Comparison of ENCODE assay signal across 8 mouse cellular contexts in genomic region chr10:13429766-13430165, GRCm38 (mm10). TPM values are rescaled to one million over a fixed set of nuclear protein-coding genes. Genes with fewer than 3 reads are reported as not detected.
A peak's percentile ranks its signal among the peaks of the same experiment; 100 is the strongest.
DNase-seq lines count a peak whose midpoint lies in the region; ATAC-seq and TF ChIP-seq lines count a peak whose summit lies in the region.

No protein-coding gene starts in this region.

- no peak overlapping the region for H3K4me3 ChIP-seq in kidney, postnatal 0 days (replicated peaks; ENCODE audit: low read depth, low read length)
- no peak overlapping the region for H3K4me3 ChIP-seq in liver, postnatal 0 days (ENCODE audit: low read depth, low read length)

- no peak for TF ChIP-seq EP300 in liver, postnatal 0 days (IDR thresholded peaks at IDR 0.05; ENCODE audit: low read depth)

- H3K36me3 ChIP-seq in kidney, postnatal 0 days (ENCODE audit: insufficient read depth, low read length): no peaks in the 10 kb centered on the region
- no peaks in the 10 kb centered on the region for H3K36me3 ChIP-seq in liver, postnatal 0 days (replicated peaks; ENCODE audit: insufficient read depth, low read length)

- CTCF ChIA-PET in Patski (lab: Charles Lee): interaction anchor here (1.1 to 1.3 kb wide), 2 partner anchors 343 to 346 kb away, joined by 3 read pairs; no protein-coding TSS in a partner anchor

- no peak overlapping the region for H3K9ac ChIP-seq in kidney, postnatal 0 days (ENCODE audit: low read depth, low read length)
- no peak overlapping the region for H3K9ac ChIP-seq in liver, postnatal 0 days (replicated peaks)

- H3K4me1 ChIP-seq in kidney, postnatal 0 days (replicated peaks; ENCODE audit: insufficient read depth, low read length): peaks cover 6% of the 10 kb centered on the region; the same call in 1 of the 2 replicates
- H3K4me1 ChIP-seq in liver, postnatal 0 days (ENCODE audit: insufficient read depth): no peaks in the 10 kb centered on the region

- no peak for ATAC-seq in Patski
- ATAC-seq in kidney, postnatal 0 days (replicated peaks; ENCODE audit: low FRiP score, low read depth): no peak
- no peak for ATAC-seq in liver, postnatal 0 days
- ATAC-seq in neutrophil, adult 5-6 weeks (ENCODE audit: extremely low read depth, insufficient number of reproducible peaks, low FRiP score, poor library complexity, severe bottlenecking): peak; percentile 83
- no peak for ATAC-seq in erythroblast, adult 5-6 weeks (replicated peaks; ENCODE audit: low FRiP score, poor library complexity, severe bottlenecking)

- H3K27ac ChIP-seq in kidney, postnatal 0 days: no peak overlapping the region
- no peak overlapping the region for H3K27ac ChIP-seq in liver, postnatal 0 days (ENCODE audit: low read depth)

- POLR2A ChIA-PET in Patski (lab: Charles Lee): no interaction called here

- no peak overlapping the region for H3K4me2 ChIP-seq in kidney, postnatal 0 days (ENCODE audit: low read length)
- no peak overlapping the region for H3K4me2 ChIP-seq in liver, postnatal 0 days (ENCODE audit: low read depth, low read length)

- peak; percentile 56 for DNase-seq in CD4-positive helper T cell, adult 2 months (ENCODE audit: low read depth, low spot score)
- DNase-seq in Patski (ENCODE audit: low read depth, low spot score): no peak
- DNase-seq in cerebellum, postnatal 36 days: peak; percentile 55 to 70
- DNase-seq in gastrocnemius, postnatal 25 days: peak; percentile 16
- peak; percentile 87 for DNase-seq in kidney, postnatal 0 days (ENCODE audit: low spot score)
- peak; percentile 66 for DNase-seq in liver, postnatal 0 days

- in situ Hi-C loops in Patski (cut with MboI; ENCODE audit: low pct_unique_long_range_greater_than_20kb): loop anchor here (10.0 to 25.0 kb wide), 2 partner anchors 767 to 955 kb away; no protein-coding TSS in a partner anchor

- no peaks in the 10 kb centered on the region for H3K9me3 ChIP-seq in kidney, postnatal 0 days (replicated peaks; ENCODE audit: low read length)
- H3K9me3 ChIP-seq in liver, postnatal 0 days (ENCODE audit: low read length): no peaks in the 10 kb centered on the region

- 19% methylated on average over 5 of the region's 5 CpGs for WGBS in kidney, postnatal 0 days
- 16% methylated on average over 5 of the region's 5 CpGs for WGBS in liver, postnatal 0 days (ENCODE audit: insufficient replicate concordance)

- TF ChIP-seq CTCF in Patski (IDR thresholded peaks at IDR 0.05): peak; percentile 88
- TF ChIP-seq CTCF in kidney, postnatal 0 days (IDR thresholded peaks at IDR 0.05; ENCODE audit: low read depth): peak; percentile 86
- TF ChIP-seq CTCF in liver, postnatal 0 days (IDR thresholded peaks at IDR 0.05; ENCODE audit: low read depth): peak; percentile 76

- peaks cover 2% of the 10 kb centered on the region for H3K27me3 ChIP-seq in Patski
- H3K27me3 ChIP-seq in kidney, postnatal 0 days (ENCODE audit: insufficient read depth, low read length): no peaks in the 10 kb centered on the region
- H3K27me3 ChIP-seq in liver, postnatal 0 days (ENCODE audit: insufficient read depth, low read length): no peaks in the 10 kb centered on the region

RNA-seq across cellular contexts. Expression of gene Phactr2, which starts 44.4 kb away (rescaled TPM):
- polyA plus RNA-seq in Patski (2021): 9.3 TPM
- total RNA-seq in gastrocnemius, postnatal 25 days (2021): 10 to 100 TPM; 13.3 to 15.6 TPM
- polyA plus RNA-seq in kidney, postnatal 0 days (2015; fragmentation: Nextera tagmentation; extraction: Ambion mirVana): 23.7 and 26.4 TPM in 2 replicates
- 4.9 and 5.4 TPM in 2 replicates for polyA plus RNA-seq in liver, postnatal 0 days (2015; fragmentation: Nextera tagmentation; extraction: Ambion mirVana)
- 16.1 and 16.3 TPM in 2 replicates for total RNA-seq in neutrophil, adult 5-6 weeks (2017)
- total RNA-seq in erythroblast, adult 5-6 weeks (2015; ENCODE audit: low replicate concordance): 8.3 and 9.6 TPM in 2 replicates
- total RNA-seq in erythroblast, adult 5-6 weeks (2017; ENCODE audit: low replicate concordance): 5.2 and 9.3 TPM in 2 replicates
